Mouse (Mus musculus) kidney, adult 11 months (tissue): ENCODE measurements around the gene Ly6g6f.

Experiments used
- DNase-seq: peaks from one replicate; pipeline ENCODE4 v3.0.0; 2022

The Ly6g6f gene

GRCm38 (mm10) chr17:35105740-35106389, 20.5 kb upstream of the Ly6g6f start:
- peak; percentile 46 for DNase-seq

GRCm38 (mm10) chr17:35104754-35105153, 19.3 kb upstream of the Ly6g6f start:
- no peak for DNase-seq

GRCm38 (mm10) chr17:35104079-35104478, 18.7 kb upstream of the Ly6g6f start:
- DNase-seq: no peak

- DNase-seq: peak; percentile 85
These were observed 17.8 kb upstream of the Ly6g6f start for GRCm38 (mm10) chr17:35103221-35103690.

GRCm38 (mm10) chr17:35102299-35102698, 16.9 kb upstream of the Ly6g6f start:
- DNase-seq: no peak

- no peak for DNase-seq
These were observed 15.8 kb upstream of the Ly6g6f start for GRCm38 (mm10) chr17:35101161-35101560.

- DNase-seq: peak; percentile 49
These were observed 14.9 kb upstream of the Ly6g6f start for GRCm38 (mm10) chr17:35100196-35100765.

- DNase-seq: no peak
These were observed 11.8 kb upstream of the Ly6g6f start for GRCm38 (mm10) chr17:35097164-35097655.

- no peak for DNase-seq
These were observed 11.2 kb upstream of the Ly6g6f start for GRCm38 (mm10) chr17:35096597-35096996.

GRCm38 (mm10) chr17:35094475-35095365, 9.3 kb upstream of the Ly6g6f start:
- DNase-seq: no peak

- DNase-seq: no peak
These were observed 7.2 kb upstream of the Ly6g6f start for GRCm38 (mm10) chr17:35092403-35093198.

- no peak for DNase-seq
These were observed 4.9 kb upstream of the Ly6g6f start for GRCm38 (mm10) chr17:35090166-35090932.

- DNase-seq: peak; percentile 93
These were observed 3.6 kb upstream of the Ly6g6f start, which contains the start of gene Abhd16a for GRCm38 (mm10) chr17:35088825-35089644. Gene Abhd16a (plus strand): TSS chr17:35089263.

GRCm38 (mm10) chr17:35088151-35088550, 2.7 kb upstream of the Ly6g6f start:
- no peak for DNase-seq

GRCm38 (mm10) chr17:35083929-35084497, 1.4 kb downstream of the Ly6g6f start:
- DNase-seq: no peak

- no peak for DNase-seq
These were observed 2.4 kb downstream of the Ly6g6f start for GRCm38 (mm10) chr17:35082841-35083576.

GRCm38 (mm10) chr17:35080710-35081109, 4.7 kb downstream of the Ly6g6f start:
- DNase-seq: no peak

GRCm38 (mm10) chr17:35080248-35080647, 5.2 kb downstream of the Ly6g6f start:
- no peak for DNase-seq

GRCm38 (mm10) chr17:35079778-35080177, 5.6 kb downstream of the Ly6g6f start:
- DNase-seq: no peak

GRCm38 (mm10) chr17:35077786-35078233, 7.6 kb downstream of the Ly6g6f start, which contains the start of gene Ly6g6d:
Gene Ly6g6d (minus strand): TSS chr17:35078065.
- DNase-seq: peak; percentile 75
